Mouse (Mus musculus): ENCODE results near the gene Gm48552. TPM values are rescaled to one million over a fixed set of nuclear protein-coding genes. Genes with fewer than 3 reads are reported as not detected.

The Gm48552 gene
- polyA plus RNA-seq (2016; fragmentation: Nextera tagmentation; extraction: Ambion mirVana) = 0.78 and 1.4 TPM in 2 replicates

DNA sequence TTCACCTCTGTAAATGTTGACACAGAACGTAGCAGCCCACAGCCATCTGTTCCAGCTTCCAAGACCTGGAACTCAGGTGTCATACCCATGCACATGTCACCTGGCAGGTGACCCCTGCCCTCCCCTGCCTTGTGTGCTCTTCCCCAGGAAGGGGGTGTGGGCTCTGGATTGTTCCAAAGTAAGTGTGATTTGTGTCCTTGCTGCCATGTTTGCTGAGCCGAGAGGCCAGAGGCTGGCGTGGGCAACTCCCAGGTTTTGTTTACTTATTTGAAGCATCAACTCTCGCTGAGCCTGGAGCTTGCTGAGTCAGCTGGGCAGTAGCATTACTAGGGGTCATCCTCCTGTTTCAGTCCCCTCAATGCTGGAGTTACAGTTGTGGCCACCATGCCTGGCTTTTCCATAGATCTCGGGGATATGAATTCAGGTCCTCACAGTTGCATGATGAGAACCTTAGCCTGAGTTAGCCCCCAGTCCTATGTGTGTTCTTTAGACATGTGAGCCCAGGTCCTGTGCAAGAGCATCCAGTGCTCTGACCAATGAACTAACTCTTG lies at the start of gene Gm48552:
Gm48552 (plus strand) TSS at position 501 of the 551 bp plus-strand sequence.
- Histone ChIP-seq H3K27me3 (ENCODE audit: poor library complexity, severe bottlenecking) (0 out of 2 replicates have a peak, but pooled peaks cover 6% of the 10 kb centered on the region), H3K9me3 (no peaks in the 10 kb centered on the region), H3K27ac (0 out of 2 replicates have a peak within 1 kb of the TSS, but pooled peaks have one; percentile 21), H3K4me1 (peaks cover 42% of the 10 kb centered on the region), H3K4me3 (0 out of 2 replicates have a peak within 1 kb of the TSS, but pooled peaks have one; percentile 13), H3K36me3 (replicated peaks) (peaks cover 48% of the 10 kb centered on the region)
- 91% methylated on average over 5 of the region's 5 CpGs for WGBS
- DNase-seq (ENCODE audit: extremely low spot score, low spot score) = no peak

DNA sequence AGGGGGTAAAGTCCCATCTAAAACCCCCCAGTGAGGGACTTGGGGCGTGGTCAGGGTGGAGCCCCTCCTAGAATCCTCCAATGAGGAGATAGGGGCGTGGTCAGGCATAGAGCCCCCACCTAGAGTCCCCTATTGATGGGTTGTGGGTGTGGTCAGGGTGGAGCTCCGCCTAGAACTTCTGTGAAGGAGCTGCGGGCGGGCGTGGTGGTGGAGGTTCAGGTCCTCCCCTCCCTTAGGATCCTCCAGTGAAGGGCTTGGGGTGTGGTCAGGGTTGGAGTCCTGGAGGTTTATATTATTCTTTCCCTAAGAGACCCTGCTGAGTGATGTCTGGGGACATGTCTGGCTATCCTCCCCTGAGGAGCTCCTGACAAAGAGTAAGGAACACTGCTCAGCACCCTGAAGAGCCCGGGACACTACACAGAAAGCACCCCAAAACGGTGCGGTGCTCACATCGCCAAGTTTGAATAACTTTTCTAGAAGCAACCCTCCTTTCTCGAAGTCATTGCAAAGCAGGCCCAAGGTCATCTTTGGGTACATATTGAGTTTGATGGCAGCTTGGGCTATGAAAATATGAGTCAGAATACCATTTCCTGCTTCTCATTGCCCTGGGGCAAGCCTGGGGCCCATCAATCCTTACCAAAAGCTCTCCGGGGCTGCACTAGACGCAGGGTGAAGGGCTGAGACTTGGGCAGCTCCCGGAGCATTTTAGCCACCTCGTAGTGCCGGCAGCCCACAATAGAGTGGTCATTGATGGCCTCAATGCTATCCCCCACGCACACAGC lies 48.1 kb upstream of the Gm48552 start:
- no peak for DNase-seq (ENCODE audit: extremely low spot score, low spot score)
- WGBS = 40% methylated on average over 17 of the region's 17 CpGs

DNA sequence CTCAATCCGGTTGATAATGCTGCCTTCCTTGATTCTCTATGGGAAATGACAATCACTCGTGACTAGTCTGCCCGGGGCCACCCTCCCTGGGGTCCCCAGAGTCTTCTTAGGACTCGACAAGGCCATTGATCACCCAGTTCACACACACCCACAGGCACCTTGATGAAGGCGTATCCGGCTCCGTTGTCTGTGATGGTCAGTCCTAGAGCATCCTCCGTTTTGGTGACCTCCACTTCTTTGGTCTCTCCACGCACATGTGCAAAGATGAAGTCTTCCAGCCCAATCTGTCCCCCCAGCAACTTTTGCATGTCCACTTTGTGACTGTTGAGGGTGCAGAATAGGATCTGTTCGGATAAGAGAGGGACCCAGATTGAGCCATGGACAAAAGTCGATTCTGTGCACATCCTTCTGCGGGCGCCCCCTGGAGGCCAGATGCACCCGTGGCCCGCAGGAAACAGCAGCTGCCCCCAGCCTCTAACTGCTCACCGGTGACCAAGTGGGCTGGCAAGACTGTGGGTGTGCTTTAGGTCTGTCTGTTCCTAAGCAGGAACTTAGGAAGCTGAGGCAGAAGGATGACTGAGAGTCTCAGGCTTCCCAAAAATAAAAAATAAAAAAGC lies 47.4 kb upstream of the Gm48552 start:
- WGBS = 38% methylated on average over 16 of the region's 16 CpGs
- no peak overlapping the region for H3K27ac ChIP-seq
- peaks cover 32% of the 10 kb centered on the region for H3K4me1 ChIP-seq
- no peaks in the 10 kb centered on the region for H3K9me3 ChIP-seq
- H3K4me3 ChIP-seq = 0 out of 2 replicates have a peak overlapping the region, but pooled peaks have one; percentile 2
- H3K27me3 ChIP-seq (ENCODE audit: poor library complexity, severe bottlenecking) = peaks cover 91% of the 10 kb centered on the region
- DNase-seq (ENCODE audit: extremely low spot score, low spot score) = peak; percentile 73
- peaks cover 15% of the 10 kb centered on the region for H3K36me3 ChIP-seq (replicated peaks)

More for the DNA sequence above, 48.1 kb upstream of the Gm48552 start:
- Histone ChIP-seq H3K4me1 (peaks cover 33% of the 10 kb centered on the region), H3K4me3 (no peak overlapping the region), H3K27ac (no peak overlapping the region), H3K36me3 (replicated peaks) (peaks cover 8% of the 10 kb centered on the region), H3K27me3 (ENCODE audit: poor library complexity, severe bottlenecking) (peaks cover 89% of the 10 kb centered on the region), H3K9me3 (no peaks in the 10 kb centered on the region)

DNA sequence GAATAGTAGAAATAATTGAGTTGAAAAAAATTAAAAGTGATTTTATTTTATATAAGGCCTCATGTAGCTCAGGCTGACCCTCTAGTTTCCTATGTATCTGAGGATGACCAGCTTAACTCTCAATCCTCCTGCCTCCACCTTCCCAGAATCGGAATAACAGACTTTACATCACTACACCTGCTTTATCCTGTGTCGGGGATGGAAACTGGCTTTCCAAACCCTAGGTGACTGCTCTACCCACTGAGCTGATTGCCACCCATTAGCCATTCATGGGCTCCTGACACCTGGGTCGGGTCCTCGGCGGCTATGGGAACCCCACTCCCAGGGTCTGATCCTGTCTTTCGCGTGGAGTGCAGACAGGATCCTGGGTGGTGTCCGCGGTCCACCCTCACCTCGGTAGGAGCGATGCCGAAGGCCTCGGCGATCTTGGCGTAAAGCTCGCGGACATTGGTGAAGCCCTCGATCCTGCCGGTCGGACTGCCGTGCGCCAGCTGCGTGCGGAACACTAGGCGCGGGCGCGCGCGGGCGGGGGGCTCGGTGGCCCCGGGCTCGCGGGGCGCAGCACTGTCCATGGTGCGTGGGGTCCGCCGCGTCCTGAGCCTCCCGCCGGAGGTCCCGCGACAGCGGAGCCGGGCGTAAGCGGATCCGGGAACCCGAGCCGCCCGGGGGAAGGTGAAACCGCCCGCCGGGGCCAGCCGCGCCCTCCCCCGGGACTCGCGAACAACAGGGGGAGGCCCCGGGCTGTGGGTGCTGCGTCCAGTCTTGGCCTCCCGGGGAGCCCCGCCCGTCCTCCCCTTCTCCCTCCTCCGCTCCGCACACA lies 45.9 kb upstream of the Gm48552 start, which contains the start of gene Gipc3:
Gipc3 (minus strand) TSS at position 581 of the 820 bp plus-strand sequence.
- Histone ChIP-seq H3K27ac (peak within 1 kb of the TSS; percentile 27), H3K4me1 (peaks cover 41% of the 10 kb centered on the region), H3K36me3 (replicated peaks) (peaks cover 27% of the 10 kb centered on the region), H3K4me3 (peak within 1 kb of the TSS; percentile 51), H3K9me3 (no peaks in the 10 kb centered on the region), H3K27me3 (ENCODE audit: poor library complexity, severe bottlenecking) (peaks cover 91% of the 10 kb centered on the region)
- 6% methylated on average over 58 of the region's 67 CpGs for WGBS
- peak; percentile 41 for DNase-seq (ENCODE audit: extremely low spot score, low spot score)

DNA sequence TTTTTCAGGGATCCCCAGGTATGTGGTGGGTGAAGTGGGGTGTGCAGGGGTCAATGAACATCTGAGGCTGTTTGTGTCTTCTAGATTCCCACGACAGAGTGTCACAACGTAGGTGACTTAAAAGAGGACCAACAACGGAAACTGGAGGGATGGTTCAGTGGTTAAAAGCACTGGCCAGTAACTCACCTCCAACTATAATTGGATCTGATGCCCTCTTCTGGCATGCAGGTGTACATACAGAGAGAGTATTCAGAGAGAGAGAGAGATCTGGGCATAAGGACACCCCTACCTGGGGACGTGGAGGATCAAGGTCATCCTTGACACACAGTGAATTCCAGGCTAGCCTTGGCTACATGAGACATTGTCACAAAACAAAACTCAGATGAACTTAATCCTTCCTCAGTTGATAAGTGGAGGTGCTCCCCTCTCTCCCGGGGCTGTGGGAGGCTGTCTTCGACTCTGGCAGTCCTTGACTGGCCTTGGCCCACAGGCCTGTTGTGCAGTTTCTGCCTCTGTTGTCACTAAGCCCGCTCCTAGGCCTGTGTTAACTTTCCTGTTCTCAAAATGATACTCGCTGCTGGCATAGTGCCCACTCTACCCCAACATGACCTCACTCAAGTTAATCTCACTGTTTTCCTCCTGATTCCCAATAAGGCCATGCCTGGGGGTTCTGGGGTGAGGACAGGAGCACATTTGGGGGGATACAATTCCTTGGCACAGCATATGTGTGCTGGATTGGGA lies 44.2 kb upstream of the Gm48552 start:
- WGBS = 59% methylated on average over 8 of the region's 8 CpGs
- H3K36me3 ChIP-seq (replicated peaks) = peaks cover 38% of the 10 kb centered on the region
- H3K27me3 ChIP-seq (ENCODE audit: poor library complexity, severe bottlenecking) = peaks cover 91% of the 10 kb centered on the region
- no peaks in the 10 kb centered on the region for H3K9me3 ChIP-seq
- H3K4me1 ChIP-seq = peaks cover 53% of the 10 kb centered on the region
- H3K27ac ChIP-seq = no peak overlapping the region
- 0 out of 2 replicates have a peak overlapping the region, but pooled peaks have one; percentile 5 for H3K4me3 ChIP-seq
- no peak for DNase-seq (ENCODE audit: extremely low spot score, low spot score)

DNA sequence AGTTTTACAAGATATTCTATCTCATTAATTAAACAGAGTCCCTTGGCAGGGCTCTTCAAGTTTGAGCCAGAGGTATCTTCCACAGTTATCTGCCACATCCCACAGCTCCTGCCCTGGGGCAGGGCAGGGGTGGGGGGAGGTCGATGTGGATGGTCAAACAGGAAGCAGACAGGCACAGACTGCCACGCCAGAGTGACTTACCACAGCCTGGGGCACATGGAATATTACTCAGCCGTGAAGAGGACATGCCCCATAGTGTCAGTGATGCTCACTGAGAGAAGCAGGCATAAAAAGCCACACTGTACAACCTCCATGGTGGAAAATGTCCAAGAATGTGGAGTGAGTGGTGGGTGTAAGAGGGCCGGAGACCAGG lies 43.7 kb upstream of the Gm48552 start:
- 93% methylated on average over 4 of the region's 4 CpGs for WGBS
- DNase-seq (ENCODE audit: extremely low spot score, low spot score) = no peak

DNA sequence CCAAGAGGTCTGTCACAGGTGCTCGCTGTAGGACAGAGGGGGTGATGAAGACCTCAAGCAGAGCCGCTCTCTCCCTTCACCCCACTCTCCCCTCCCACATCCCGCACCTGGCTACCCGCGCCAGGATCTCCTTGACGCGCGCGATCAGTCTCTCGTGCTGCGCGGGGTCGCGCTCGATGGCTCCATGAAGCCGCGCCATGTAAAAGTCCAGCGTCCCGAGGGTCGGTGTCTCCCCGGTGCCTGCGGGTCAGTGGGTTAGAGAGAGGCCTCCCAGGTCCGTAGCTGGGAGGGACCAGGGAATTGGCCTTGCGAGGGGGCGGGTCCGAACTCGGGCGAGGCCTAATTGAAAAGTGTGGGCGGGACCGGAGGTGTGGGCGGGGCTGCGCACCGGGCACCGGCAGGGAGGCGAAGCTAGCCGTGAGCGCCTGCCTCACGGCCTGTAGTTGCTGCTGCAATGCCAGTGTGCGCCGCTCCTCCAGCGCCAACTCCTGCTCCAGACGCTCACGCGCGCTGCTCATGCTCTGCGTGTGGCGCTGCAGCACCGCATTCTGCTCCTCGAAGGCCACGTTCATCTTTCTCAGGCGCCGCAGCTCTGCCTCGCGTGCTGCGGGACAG lies 42.2 kb upstream of the Gm48552 start:
- WGBS = 4% methylated on average over 55 of the region's 55 CpGs
- no peaks in the 10 kb centered on the region for H3K9me3 ChIP-seq
- H3K27me3 ChIP-seq (ENCODE audit: poor library complexity, severe bottlenecking) = peaks cover 74% of the 10 kb centered on the region
- peaks cover 38% of the 10 kb centered on the region for H3K36me3 ChIP-seq (replicated peaks)
- peaks cover 58% of the 10 kb centered on the region for H3K4me1 ChIP-seq
- peak overlapping the region; percentile 67 for H3K27ac ChIP-seq
- peak; percentile 77 for DNase-seq (ENCODE audit: extremely low spot score, low spot score)
- H3K4me3 ChIP-seq = peak overlapping the region; percentile 48

More for the DNA sequence above, 43.7 kb upstream of the Gm48552 start:
- H3K4me1 ChIP-seq = peaks cover 58% of the 10 kb centered on the region
- H3K4me3 ChIP-seq = peak overlapping the region; percentile 5; the same call in 1 of the 2 replicates
- peaks cover 38% of the 10 kb centered on the region for H3K36me3 ChIP-seq (replicated peaks)
- H3K27ac ChIP-seq = no peak overlapping the region
- peaks cover 88% of the 10 kb centered on the region for H3K27me3 ChIP-seq (ENCODE audit: poor library complexity, severe bottlenecking)
- H3K9me3 ChIP-seq = no peaks in the 10 kb centered on the region

DNA sequence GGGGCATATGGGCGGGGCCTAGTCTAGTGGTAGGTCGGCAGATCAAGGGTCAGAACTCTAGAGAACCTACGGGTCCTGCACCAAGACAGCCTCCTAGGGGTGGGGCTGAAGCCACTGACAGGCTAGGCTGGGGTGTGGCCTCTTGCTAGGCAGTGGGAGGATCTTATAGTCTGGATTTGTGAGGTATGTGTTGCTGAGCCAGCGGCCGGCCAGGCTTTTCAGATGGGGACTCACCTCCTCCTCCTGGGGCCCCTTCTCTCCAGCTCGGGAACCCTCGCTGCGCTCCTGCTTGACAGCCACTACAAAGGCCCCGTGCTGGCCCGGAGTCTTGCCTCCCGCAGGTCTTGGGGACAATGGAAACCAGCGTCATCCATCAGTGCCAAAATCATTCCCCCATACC lies 39.7 kb upstream of the Gm48552 start:
- H3K4me1 ChIP-seq = peaks cover 56% of the 10 kb centered on the region
- DNase-seq (ENCODE audit: extremely low spot score, low spot score) = peak; percentile 48
- peak overlapping the region; percentile 95 for H3K27ac ChIP-seq
- 6% methylated on average over 12 of the region's 12 CpGs for WGBS
- peaks cover 48% of the 10 kb centered on the region for H3K27me3 ChIP-seq (ENCODE audit: poor library complexity, severe bottlenecking)
- H3K4me3 ChIP-seq = peak overlapping the region; percentile 97
- H3K36me3 ChIP-seq (replicated peaks) = peaks cover 38% of the 10 kb centered on the region
- H3K9me3 ChIP-seq = no peaks in the 10 kb centered on the region

DNA sequence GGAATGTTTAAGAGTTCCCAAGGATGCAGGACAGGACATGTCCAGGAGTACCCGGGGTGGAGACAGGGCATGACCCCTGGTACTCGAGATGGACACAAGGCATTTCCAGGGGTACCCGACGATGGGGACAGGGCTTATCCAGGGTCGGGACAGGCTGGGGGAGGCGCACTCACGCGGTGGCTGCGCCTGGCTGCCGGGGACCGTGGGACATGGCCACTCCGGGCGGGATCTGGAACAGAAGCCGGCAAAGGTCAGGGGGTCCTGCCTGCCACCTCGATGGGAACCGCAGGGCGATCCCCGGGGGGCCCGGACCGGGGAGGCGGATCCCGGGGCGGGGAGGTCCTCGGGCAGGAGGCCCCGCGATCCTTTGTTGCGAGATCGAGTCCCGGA lies 38.8 kb upstream of the Gm48552 start:
- peaks cover 40% of the 10 kb centered on the region for H3K27me3 ChIP-seq (ENCODE audit: poor library complexity, severe bottlenecking)
- peak overlapping the region; percentile 95 for H3K27ac ChIP-seq
- no peak for DNase-seq (ENCODE audit: extremely low spot score, low spot score)
- no peaks in the 10 kb centered on the region for H3K9me3 ChIP-seq
- H3K4me1 ChIP-seq = peaks cover 64% of the 10 kb centered on the region
- WGBS = under 1% methylated on average over 29 of the region's 29 CpGs
- H3K36me3 ChIP-seq (replicated peaks) = peaks cover 38% of the 10 kb centered on the region
- peak overlapping the region; percentile 97 for H3K4me3 ChIP-seq

DNA sequence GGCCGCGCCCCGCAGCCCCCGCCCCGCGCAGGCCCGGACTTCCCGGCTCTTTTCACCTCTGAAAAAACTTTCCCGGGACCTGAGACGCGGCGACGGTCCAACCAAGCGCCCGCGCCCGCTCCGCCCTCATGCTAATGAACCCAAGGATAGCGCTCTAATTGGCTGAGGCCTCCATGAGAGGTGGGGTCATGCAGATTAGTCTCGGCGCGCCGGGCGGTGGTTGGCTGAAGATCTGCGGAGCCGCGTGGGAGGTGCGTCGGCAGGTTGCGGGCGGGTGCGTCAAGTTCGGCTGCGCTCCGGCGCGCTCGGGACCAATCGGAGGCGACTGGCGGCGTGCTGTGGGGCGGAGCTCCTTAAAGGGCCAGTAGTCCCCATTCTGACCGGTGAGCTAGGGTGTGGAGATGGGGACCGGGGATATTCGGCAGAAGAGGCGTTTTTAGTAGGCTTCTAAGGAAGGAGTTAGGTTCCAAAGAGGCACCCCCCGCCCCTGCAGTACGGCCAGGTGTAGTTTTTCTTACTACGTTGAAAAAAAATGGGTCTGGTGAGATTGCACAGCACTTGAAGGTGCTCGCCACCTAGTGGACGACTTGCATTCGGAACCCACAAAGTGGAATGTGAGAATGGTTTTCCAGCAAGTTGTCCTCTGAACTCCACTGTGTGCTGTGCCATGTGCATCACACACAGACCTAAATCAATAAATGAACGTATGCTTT lies 38.3 kb upstream of the Gm48552 start, which contains the start of gene Hmg20b:
Hmg20b (minus strand) TSS at position 130 of the 713 bp plus-strand sequence.
- Histone ChIP-seq H3K36me3 (replicated peaks) (peaks cover 33% of the 10 kb centered on the region), H3K4me1 (peaks cover 67% of the 10 kb centered on the region), H3K27ac (peak within 1 kb of the TSS; percentile 95), H3K4me3 (peak within 1 kb of the TSS; percentile 97), H3K9me3 (no peaks in the 10 kb centered on the region), H3K27me3 (ENCODE audit: poor library complexity, severe bottlenecking) (peaks cover 34% of the 10 kb centered on the region)
- DNase-seq (ENCODE audit: extremely low spot score, low spot score) = peak; percentile 100
- WGBS = under 1% methylated on average over 53 of the region's 54 CpGs

All from forebrain, embryonic 10.5 days (tissue).